Mouse (Mus musculus) left cerebral cortex, postnatal 14 days (tissue): ENCODE results near the gene Sim2. TPM values are rescaled to one million over a fixed set of nuclear protein-coding genes. Genes with fewer than 3 reads are reported as not detected.

Source experiments
- DNase-seq, 2 experiments: peaks; one replicate each; pipeline ENCODE4 v3.0.0; 2021 to 2022; ENCODE audit warnings: low spot score in 2 of 2, mixed read lengths in 1 of 2
- intact Hi-C: fragments of 180-260 bp; cut with DNase I; formaldehyde crosslinking; loops from one replicate; pipeline ENCODE4 v1.15.1; 2025
- total RNA-seq, 2 experiments: library from RNA; stranded (reverse); gene quantifications; 2 replicates each; pipeline ENCODE4 v1.2.3; 2021

Sim2 gene
- total RNA-seq, 2 experiments from 2014 or later: 0.11 TPM

GRCm38 (mm10) chr16:94092511-94093150 is 7.9 kb downstream of the Sim2 start:
- intact Hi-C loops: loop anchor here (10.0 kb wide), 1 partner anchor 162 kb away; no protein-coding TSS in a partner anchor

GRCm38 (mm10) chr16:94093151-94093863 is 8.6 kb downstream of the Sim2 start:
- DNase-seq: no peak
- intact Hi-C loops: loop anchor here (10.0 kb wide), 1 partner anchor 161 kb away; no protein-coding TSS in a partner anchor

More at GRCm38 (mm10) chr16:94092511-94093150, 7.9 kb downstream of the Sim2 start:
- no peak for DNase-seq

- intact Hi-C loops: loop anchor here (10.0 kb wide), 1 partner anchor 160 kb away; no protein-coding TSS in a partner anchor
- no peak for DNase-seq
These were observed 9.7 kb downstream of the Sim2 start for GRCm38 (mm10) chr16:94094251-94095108.

GRCm38 (mm10) chr16:94095109-94095822 is 10.5 kb downstream of the Sim2 start:
- no peak for DNase-seq
- intact Hi-C loops: loop anchor here (10.0 kb wide), 1 partner anchor 160 kb away; no protein-coding TSS in a partner anchor

- no peak for DNase-seq
- intact Hi-C loops: loop anchor here (2.0 to 10.0 kb wide), 2 partner anchors 16 to 158 kb away; no protein-coding TSS in a partner anchor
These were observed 11.7 kb downstream of the Sim2 start for GRCm38 (mm10) chr16:94096479-94096878.

GRCm38 (mm10) chr16:94097724-94098455 is 13.2 kb downstream of the Sim2 start:
- DNase-seq: no peak
- intact Hi-C loops: loop anchor here (2.0 to 10.0 kb wide), 2 partner anchors 17 to 157 kb away; no protein-coding TSS in a partner anchor

GRCm38 (mm10) chr16:94113160-94113559 is 28.4 kb downstream of the Sim2 start:
- DNase-seq: no peak
- intact Hi-C loops: no loop called here

GRCm38 (mm10) chr16:94114693-94115092 is 30.0 kb downstream of the Sim2 start:
- DNase-seq: no peak
- intact Hi-C loops: no loop called here

GRCm38 (mm10) chr16:94117333-94117732 is 32.6 kb downstream of the Sim2 start:
- intact Hi-C loops: no loop called here
- DNase-seq: no peak

GRCm38 (mm10) chr16:94118394-94118793 is 33.7 kb downstream of the Sim2 start:
- intact Hi-C loops: no loop called here
- DNase-seq: no peak

- DNase-seq: no peak
- intact Hi-C loops: no loop called here
These were observed 37.6 kb downstream of the Sim2 start for GRCm38 (mm10) chr16:94122347-94122746.

GRCm38 (mm10) chr16:94123247-94123646 is 38.5 kb downstream of the Sim2 start:
- intact Hi-C loops: no loop called here
- DNase-seq: peak; percentile 42 to 60

GRCm38 (mm10) chr16:94125172-94125981 is 40.6 kb downstream of the Sim2 start:
- intact Hi-C loops: no loop called here
- peak in 1 of 2 experiments; percentile 30 for DNase-seq

- intact Hi-C loops: no loop called here
- no peak for DNase-seq
These were observed 41.5 kb downstream of the Sim2 start for GRCm38 (mm10) chr16:94126200-94126599.

GRCm38 (mm10) chr16:94128236-94128835 is 43.6 kb downstream of the Sim2 start:
- intact Hi-C loops: no loop called here
- no peak for DNase-seq

- no peak for DNase-seq
- intact Hi-C loops: no loop called here
These were observed 49.5 kb downstream of the Sim2 start for GRCm38 (mm10) chr16:94134218-94134617.

GRCm38 (mm10) chr16:94140746-94141145 is 56.0 kb downstream of the Sim2 start:
- peak; percentile 45 to 55 for DNase-seq
- intact Hi-C loops: no loop called here
